Mouse (Mus musculus) ovary, postnatal 14 days (tissue): ENCODE measurements around the gene Epha2.

Source experiments
- DNase-seq: peaks from one replicate; pipeline ENCODE4 v3.0.0; 2022; ENCODE audit warnings: low spot score

Epha2 gene

DNA sequence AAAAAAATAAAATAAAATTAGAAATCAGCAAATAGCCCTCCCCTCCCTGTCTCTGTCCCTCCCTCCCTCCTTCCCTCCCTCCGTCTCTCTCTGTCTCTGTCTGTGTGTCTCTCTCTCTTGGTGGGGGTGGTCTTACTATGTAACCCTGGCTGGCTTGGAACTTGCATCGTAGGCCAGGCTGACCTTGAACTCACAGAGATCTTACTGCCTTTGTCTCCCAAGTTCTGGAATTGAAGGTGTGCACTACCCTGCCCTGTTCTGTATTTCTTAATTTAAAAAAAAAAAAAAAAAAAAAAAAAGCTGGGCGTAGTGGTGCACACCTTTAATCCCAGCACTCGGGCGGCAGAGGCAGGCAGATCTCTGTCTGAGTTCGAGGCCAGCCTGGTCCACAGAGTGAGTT lies 21.3 kb upstream of the Epha2 start:
- no peak for DNase-seq

GRCm38 (mm10) chr4:141280471-141280870 lies 20.6 kb upstream of the Epha2 start:
- DNase-seq, result no peak

- DNase-seq, result no peak
Measured at GRCm38 (mm10) chr4:141281153-141281552, 19.9 kb upstream of the Epha2 start.

DNA sequence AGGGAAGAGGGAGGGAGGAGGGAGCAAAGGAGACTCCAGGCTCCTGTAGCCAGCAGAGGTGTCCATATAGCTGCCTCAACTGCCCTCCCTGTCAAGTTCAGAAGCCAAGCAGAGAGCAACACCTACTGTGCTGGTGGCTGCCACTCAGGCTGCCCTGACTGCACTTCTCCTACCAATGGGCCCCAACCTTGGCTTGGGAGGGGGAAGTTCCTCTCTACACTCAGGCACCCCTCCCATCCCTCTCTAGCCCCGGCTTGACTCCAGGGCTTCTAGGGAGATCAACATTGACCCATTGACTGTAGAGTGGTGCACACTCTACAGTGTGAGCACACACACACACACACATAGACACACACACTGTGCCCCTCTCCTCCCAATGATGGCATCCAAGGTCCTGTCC lies 19.5 kb upstream of the Epha2 start:
- DNase-seq, result no peak

DNA sequence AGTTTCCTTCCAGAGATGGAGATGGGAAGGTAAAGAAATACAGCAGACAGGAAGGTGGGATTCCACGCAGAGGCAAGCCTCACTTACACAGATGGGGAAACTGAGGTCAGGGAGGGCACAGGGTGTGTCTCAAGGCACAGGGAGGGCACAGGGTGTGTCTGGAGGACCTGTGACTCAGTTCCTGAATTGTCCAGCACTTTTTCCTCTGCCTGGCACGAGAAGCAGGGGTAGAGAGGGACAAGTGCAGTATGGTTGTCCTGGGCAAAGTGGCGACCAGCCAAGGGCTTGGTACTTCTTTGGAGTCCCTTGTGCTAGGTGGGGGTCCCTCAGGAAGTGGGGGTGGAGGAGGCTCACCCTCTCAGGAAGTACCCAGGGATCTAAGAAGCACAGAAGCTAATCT lies 19.0 kb upstream of the Epha2 start:
- DNase-seq, result no peak

- DNase-seq, result no peak
Measured at GRCm38 (mm10) chr4:141282623-141283022, 18.4 kb upstream of the Epha2 start.

- no peak for DNase-seq
Measured at GRCm38 (mm10) chr4:141283176-141283878, 17.7 kb upstream of the Epha2 start.

GRCm38 (mm10) chr4:141283879-141284411 lies 17.1 kb upstream of the Epha2 start:
- no peak for DNase-seq

DNA sequence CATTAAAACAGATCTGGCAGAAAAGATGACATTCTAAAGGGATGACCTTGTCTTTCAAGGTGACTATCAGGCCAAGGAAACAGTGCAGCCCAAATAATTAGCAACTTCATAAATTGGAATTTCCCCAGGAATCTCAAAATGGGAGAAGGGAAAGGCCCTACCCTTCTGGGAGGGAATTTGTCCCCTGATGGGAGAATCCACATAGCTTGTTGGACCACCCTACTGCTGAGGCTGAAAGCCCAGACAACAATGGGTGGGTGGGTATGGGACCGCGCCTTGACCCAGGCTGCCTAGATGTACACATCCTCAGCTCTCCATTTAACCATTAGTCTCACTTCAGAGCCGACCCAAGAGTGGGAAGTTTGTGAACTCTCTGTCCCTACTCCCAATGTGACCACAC lies 16.6 kb upstream of the Epha2 start:
- no peak for DNase-seq

DNA sequence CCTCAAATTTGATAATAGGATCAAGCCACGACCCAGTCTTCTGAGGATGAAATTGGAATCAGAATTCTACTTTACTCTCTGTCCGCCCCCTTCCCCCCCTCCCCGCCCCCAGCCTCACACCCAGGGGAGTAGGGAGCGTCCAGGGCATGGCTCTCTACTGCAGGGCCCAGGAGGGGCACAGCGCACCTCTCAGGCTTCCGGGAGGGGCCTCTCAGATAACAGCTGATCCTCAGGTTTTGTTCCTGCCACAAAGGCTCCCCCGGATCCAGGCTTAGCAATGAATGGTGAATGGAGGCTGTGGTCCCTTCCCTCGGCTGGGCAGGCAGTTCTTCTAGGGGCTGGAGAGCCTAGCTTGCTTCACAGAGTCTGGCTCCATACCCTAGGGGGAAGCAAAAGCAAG lies 15.9 kb upstream of the Epha2 start:
- no peak for DNase-seq

GRCm38 (mm10) chr4:141286860-141287517 lies 14.1 kb upstream of the Epha2 start:
- no peak for DNase-seq

DNA sequence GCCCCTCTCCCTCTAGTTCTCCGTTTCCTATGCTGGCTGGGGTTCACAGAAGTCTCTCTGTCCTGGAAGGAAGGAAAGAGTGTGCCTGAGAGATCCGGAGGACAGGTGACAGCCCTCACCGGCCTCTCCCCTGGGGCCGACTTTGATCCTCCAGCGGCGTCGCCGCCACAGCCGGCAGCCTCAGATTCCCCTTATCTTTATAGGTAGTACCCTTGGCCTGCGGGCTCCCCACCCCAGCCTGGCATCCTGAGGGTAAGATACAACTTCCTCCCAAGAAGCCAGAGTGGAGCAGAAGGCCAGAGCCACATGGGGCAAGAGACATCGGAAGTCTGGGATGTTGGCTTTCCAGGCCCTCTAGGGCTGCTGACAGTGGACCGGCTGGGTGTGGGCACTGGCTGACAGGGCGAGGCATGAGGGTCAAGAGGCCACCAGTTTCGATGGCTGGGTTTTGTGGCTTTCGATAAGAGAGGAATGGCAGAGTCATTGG lies 13.5 kb upstream of the Epha2 start:
- DNase-seq, result no peak

DNA sequence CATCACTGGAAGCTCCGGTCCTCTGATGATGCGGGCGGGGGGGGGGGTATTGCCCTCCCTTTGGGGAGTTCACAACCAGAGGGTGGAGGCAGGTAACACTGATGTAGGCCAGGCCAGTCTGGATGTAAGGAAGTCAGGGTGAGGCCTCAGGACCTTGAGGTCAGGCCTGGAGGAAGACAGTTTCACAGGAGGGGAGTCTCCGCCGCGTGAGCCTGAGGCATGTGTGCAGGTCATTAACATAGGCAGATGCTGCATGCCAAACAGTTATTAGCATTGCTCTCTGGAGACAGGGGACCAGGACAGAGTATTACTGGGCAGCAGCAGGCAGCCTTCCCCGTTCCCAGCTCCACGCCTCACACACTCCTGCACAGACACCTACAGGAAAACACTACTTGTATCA lies 12.9 kb upstream of the Epha2 start:
- DNase-seq, result no peak

GRCm38 (mm10) chr4:141291571-141292375 lies 9.3 kb upstream of the Epha2 start:
- DNase-seq, result no peak

- no peak for DNase-seq
Measured at GRCm38 (mm10) chr4:141295774-141296186, 5.3 kb upstream of the Epha2 start.

DNA sequence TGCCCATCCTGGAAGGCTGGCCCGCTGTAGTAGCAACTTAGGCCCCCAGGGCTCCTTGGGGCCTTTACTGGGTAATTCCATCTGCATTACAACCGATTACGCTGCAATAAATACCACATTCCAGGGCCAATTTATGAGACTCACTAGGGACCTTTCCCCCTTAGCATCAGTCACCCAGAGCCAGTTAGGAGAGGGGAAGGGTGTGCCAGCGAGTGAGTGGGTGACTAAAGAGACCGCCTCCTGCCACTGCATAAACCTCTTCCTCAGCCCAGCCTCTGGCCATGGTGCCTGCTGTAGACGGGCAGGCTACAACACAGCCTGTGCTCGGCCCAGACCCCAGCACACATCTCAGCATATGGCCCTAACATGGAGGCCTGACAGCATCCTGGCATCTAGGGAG lies 3.1 kb upstream of the Epha2 start:
- DNase-seq, result no peak

GRCm38 (mm10) chr4:141299356-141299755 lies 1.7 kb upstream of the Epha2 start:
- DNase-seq, result no peak

- DNase-seq, result no peak
Measured at GRCm38 (mm10) chr4:141300196-141300595, 844 bp upstream of the Epha2 start.

GRCm38 (mm10) chr4:141301591-141302427 lies 769 bp downstream of the Epha2 start:
- no peak for DNase-seq

DNA sequence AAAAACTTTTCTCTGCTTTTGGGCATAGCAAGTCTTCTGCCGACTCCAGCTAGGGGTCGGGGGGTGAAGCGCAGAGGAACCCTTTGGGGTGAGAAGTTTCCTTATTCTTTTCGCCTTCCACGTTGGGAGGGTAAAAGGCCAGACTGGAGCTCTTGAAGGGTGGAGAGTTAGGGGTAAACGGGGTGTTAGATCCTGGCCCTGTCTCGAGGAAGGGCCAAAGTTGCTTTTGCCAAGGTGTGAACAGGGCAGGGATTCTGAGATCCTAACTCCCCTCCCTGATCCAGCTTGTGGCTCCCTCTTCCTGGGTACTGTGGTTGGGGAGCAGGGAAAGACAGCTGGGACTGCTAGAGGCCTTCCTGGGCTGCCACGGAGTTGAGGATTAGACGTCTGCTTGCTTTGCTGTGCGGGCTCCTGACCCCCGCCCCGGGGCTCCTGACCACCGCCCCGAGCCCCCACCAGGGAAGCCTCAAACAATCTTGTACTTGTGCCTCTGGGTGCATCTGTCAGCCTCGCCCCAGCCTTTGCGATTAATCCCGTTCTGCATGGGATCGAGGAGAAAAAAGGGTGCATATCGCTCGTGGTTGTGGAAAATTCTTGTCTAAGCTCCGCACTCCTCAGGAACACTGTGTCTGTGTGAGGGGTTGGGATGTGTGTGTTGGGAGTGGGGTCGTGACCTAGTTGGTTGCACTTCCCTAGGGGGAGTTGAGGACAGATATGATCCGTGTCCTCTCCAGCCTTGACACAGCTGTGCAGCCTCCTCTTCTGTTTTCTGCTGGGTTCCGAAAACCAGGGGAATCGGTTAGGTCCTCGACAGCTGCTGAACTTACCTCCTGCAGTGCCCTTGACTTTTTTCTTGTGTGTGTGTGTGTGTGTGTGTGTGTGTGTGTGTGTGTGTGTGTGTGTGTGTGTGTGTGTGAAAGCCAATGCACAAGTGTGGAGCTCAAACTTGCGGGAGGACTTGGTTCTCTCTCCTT lies 1.7 kb downstream of the Epha2 start:
- DNase-seq, result no peak
